Mouse (Mus musculus): ENCODE measurements around the gene Dnajb11.

Gene Dnajb11

GRCm38 (mm10) chr16:22857431-22858113 is at the start of gene Dnajb11, which contains the start of gene Tbccd1:
Gene Dnajb11 (plus strand): TSS chr16:22857845.
Gene Tbccd1 (minus strand): TSS chr16:22857669.
- DNase-seq, result peak; percentile 99

GRCm38 (mm10) chr16:22811477-22811876 is 46.2 kb upstream of the Dnajb11 start, which contains the start of gene Crygs:
Gene Crygs (minus strand): TSS chr16:22811577.
- DNase-seq, result no peak

GRCm38 (mm10) chr16:22820731-22821130 is 36.9 kb upstream of the Dnajb11 start:
- peak; percentile 65 for DNase-seq

GRCm38 (mm10) chr16:22832932-22833525 is 24.6 kb upstream of the Dnajb11 start:
- DNase-seq, result no peak

GRCm38 (mm10) chr16:22839146-22839857 is 18.3 kb upstream of the Dnajb11 start:
- no peak for DNase-seq

GRCm38 (mm10) chr16:22842871-22843270 is 14.8 kb upstream of the Dnajb11 start:
- DNase-seq, result no peak

GRCm38 (mm10) chr16:22844061-22844801 is 13.4 kb upstream of the Dnajb11 start:
- DNase-seq, result peak; percentile 78

- DNase-seq, result no peak
These were observed 12.8 kb upstream of the Dnajb11 start for GRCm38 (mm10) chr16:22844834-22845233.

GRCm38 (mm10) chr16:22845481-22845880 is 12.2 kb upstream of the Dnajb11 start:
- no peak for DNase-seq

- DNase-seq, result no peak
These were observed 10.0 kb upstream of the Dnajb11 start for GRCm38 (mm10) chr16:22847686-22848085.

GRCm38 (mm10) chr16:22848331-22848730 is 9.3 kb upstream of the Dnajb11 start:
- no peak for DNase-seq

GRCm38 (mm10) chr16:22852709-22853108 is 4.9 kb upstream of the Dnajb11 start:
- no peak for DNase-seq

GRCm38 (mm10) chr16:22856773-22857172 is 872 bp upstream of the Dnajb11 start:
- no peak for DNase-seq

GRCm38 (mm10) chr16:22872397-22872796 is 14.8 kb downstream of the Dnajb11 start:
- DNase-seq, result no peak

GRCm38 (mm10) chr16:22873369-22873768 is 15.7 kb downstream of the Dnajb11 start:
- DNase-seq, result peak; percentile 27

- no peak for DNase-seq
These were observed 18.8 kb downstream of the Dnajb11 start for GRCm38 (mm10) chr16:22876218-22877043.

- peak; percentile 46 for DNase-seq
These were observed 20.2 kb downstream of the Dnajb11 start for GRCm38 (mm10) chr16:22877660-22878390.

- no peak for DNase-seq
These were observed 21.1 kb downstream of the Dnajb11 start for GRCm38 (mm10) chr16:22878716-22879115.

- no peak for DNase-seq
These were observed 22.4 kb downstream of the Dnajb11 start for GRCm38 (mm10) chr16:22879945-22880595.

- no peak for DNase-seq
These were observed 23.3 kb downstream of the Dnajb11 start for GRCm38 (mm10) chr16:22880900-22881299.

- no peak for DNase-seq
These were observed 23.8 kb downstream of the Dnajb11 start for GRCm38 (mm10) chr16:22881487-22881886.

All from layer of hippocampus, adult 9-11 months (tissue).